Mouse (Mus musculus) olfactory bulb, adult 2 months (tissue): ENCODE data around the gene C030005K15Rik.

ENCODE experiments used
- CTCF ChIP-seq: fragments of 200-500 bp; IDR thresholded peaks from 2 replicates; pipeline ENCODE4 v1.5.1; 2012; ENCODE audit warnings: low read depth, mild to moderate bottlenecking, low read length, moderate library complexity; ENCODE audit not compliant: insufficient read depth
- POLR2A ChIP-seq: fragments of 200-500 bp; IDR thresholded peaks from 2 replicates; pipeline ENCODE4 v1.6.1; 2012; ENCODE audit warnings: mild to moderate bottlenecking, low read depth, low read length, moderate library complexity; ENCODE audit not compliant: insufficient read depth

GRCm38 (mm10) chr10:97722709-97723108 lies 3.8 kb downstream of the C030005K15Rik start:
- TF ChIP-seq CTCF (no peak), POLR2A (no peak)
